Mouse (Mus musculus) fat pad, adult 2 months (tissue): ENCODE data around the gene Foxj3.
"Not testable (repeated sequence)": the region's sequence is repeated elsewhere in the genome, so short reads cannot be mapped to it uniquely, and the experiment has no call there.

Experiments
- DNase-seq: peaks from one replicate; pipeline ENCODE4 v3.0.0-alpha.2; 2011; ENCODE audit warnings: low read depth, low spot score; ENCODE audit errors: extremely low read depth

Gene Foxj3

GRCm38 (mm10) chr4:119536615-119537014, at the start of gene Foxj3:
Gene Foxj3, plus strand, starts transcription at chr4:119537004.
- DNase-seq, result not testable (repeated sequence)

DNA sequence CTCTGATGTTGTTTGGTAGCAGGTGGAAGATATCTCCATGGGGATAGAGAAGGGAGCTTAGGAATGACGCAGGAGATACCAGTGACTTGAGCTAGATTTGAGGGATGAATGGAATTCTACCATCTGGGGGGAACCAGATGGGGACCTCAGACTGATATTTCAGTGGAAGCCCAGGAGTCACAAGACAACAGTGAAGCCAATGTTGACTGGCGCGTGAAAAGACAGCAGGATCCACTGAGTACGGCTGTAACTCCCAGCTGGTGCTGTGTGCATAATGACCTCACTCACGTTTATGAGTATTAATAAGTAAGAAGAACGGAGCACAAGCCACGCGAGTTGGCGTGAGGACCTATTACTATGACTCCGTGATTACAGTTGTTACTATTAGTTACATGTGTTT, 47.1 kb upstream of the Foxj3 start:
- DNase-seq, result no peak

DNA sequence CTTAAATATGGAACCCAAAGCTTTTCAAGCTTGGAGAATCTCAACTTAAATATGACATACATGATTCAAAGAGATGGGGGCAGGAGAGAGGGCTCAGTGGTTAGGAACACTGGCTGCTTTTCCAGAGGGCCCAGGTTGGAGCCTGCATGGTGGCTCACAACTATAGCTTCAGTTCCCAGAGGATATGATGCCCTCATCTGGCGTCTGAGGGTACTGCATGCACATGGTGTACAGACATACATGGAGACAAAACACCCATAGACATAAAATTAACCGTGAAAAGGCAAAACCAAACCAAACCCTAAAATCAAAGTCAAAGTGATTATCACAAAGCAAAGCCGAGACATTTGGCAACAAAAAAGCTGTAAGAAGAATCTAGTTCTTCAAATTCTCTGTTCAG, 46.0 kb upstream of the Foxj3 start:
- DNase-seq, result no peak

- DNase-seq, result no peak
Observed at GRCm38 (mm10) chr4:119492291-119492932, 44.4 kb upstream of the Foxj3 start, which contains the start of gene Rimkla. Gene Rimkla, minus strand, starts transcription at chr4:119492628.

GRCm38 (mm10) chr4:119492933-119493327, 43.9 kb upstream of the Foxj3 start:
- DNase-seq, result no peak

GRCm38 (mm10) chr4:119498319-119498848, 38.4 kb upstream of the Foxj3 start:
- no peak for DNase-seq

DNA sequence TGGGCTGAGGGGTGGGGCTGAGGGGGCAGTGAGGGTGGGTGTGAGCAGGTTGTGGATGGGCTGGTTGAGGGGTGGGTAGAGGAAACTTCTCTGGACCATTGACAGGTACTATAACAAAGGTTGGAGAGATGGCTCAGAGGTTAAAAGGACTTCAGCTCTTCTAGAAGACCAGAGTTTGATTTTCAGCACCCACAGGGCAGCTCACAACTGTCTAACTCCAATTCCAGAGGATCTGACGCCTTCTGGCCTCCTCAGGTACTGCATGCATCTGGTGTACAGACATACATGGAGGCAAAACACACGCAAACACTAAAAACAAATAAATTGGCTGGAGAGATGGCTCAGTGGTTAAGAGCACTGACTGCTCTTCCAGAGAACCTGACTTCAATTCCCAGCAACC, 25.2 kb upstream of the Foxj3 start:
- no peak for DNase-seq

- DNase-seq, result no peak
Observed at GRCm38 (mm10) chr4:119512731-119513141, 24.1 kb upstream of the Foxj3 start.

DNA sequence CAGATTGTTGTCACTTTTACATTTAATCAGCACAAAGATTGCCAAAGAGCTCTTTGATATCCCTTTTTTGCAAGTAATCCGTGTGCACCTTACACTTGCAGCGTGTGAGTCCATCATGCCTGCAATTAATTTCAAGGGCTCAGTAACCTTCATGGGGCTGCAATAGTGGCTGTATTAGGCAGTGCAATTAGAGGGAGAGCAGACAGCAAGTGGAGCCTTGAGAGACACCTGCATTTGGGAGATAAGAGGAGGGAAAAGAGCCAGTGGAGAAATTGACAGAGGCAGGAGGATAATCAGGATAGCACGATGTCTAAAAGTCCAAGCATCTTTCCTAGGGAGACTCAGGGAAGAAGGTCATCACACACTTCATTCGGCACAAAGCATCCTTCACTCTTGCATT, 13.2 kb upstream of the Foxj3 start:
- no peak for DNase-seq

- no peak for DNase-seq
Observed at GRCm38 (mm10) chr4:119524010-119524409, 12.8 kb upstream of the Foxj3 start.

DNA sequence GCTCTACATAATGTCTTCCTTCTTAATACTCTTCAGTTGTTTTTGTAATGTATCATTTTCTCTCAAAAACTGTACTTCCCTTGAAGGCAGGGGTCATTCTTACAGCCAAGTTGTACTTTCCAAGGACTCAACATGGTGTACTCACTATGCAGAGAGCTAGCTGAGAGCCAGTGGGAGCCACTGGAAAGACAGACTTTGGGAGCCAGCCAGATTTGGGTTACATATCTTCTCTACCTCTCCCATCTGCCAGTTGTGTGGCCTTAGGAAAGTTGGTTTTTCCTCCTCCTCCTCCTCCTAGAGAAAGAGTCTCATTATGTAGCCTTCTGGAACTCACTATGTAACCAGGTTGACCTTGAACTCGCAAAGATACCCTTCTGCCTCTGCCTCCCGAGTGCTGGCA, 12.3 kb upstream of the Foxj3 start:
- no peak for DNase-seq

GRCm38 (mm10) chr4:119526329-119526845, 10.4 kb upstream of the Foxj3 start:
- no peak for DNase-seq

- no peak for DNase-seq
Observed at GRCm38 (mm10) chr4:119531813-119532212, 5.0 kb upstream of the Foxj3 start.

DNA sequence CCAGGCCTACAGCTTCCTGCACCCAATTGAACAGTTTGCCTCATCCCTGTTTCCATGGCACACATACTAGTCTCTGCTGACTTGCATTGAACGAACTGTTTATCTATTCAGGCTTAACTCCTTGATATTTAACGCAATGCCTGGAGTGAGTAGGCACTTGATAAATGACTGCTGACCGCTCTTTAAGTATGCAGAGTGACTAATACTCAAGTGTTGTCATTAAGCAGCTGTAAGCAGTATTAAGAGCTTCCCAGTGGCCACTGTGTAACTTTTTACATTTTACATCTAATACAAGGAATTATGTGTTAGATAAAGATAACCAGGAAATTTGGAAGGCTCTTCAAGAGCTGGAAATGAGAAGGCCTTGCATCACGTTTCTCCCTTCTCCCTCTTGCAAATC, 1.7 kb upstream of the Foxj3 start:
- DNase-seq, result no peak

DNA sequence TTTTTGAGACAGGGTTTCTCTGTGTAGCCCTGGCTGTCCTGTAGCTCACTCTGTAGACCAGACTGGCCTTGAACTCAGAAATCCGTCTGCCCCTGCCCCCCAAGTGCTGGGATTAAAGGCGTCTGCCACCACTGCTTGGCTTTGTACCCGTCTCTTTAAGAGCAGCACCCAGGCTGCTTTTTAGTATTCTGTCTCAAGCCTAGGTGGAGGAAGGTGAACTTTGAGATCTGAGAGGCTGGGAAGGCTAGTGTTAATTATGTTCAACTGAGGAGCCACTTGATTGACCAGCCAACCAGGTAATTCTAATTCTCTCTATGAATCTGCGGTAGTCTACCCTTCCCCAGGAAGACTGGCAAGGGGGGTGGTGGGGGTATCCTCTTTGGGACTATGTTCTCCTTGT, 632 bp downstream of the Foxj3 start:
- DNase-seq, result no peak

- DNase-seq, result peak; percentile 36
Observed at GRCm38 (mm10) chr4:119539031-119539824, 2.4 kb downstream of the Foxj3 start, which contains the start of gene Frg2f1. Gene Frg2f1, minus strand, starts transcription at chr4:119539529.

- DNase-seq, result no peak
Observed at GRCm38 (mm10) chr4:119539836-119540532, 3.2 kb downstream of the Foxj3 start.

GRCm38 (mm10) chr4:119540533-119540890, 3.7 kb downstream of the Foxj3 start:
- DNase-seq, result no peak

DNA sequence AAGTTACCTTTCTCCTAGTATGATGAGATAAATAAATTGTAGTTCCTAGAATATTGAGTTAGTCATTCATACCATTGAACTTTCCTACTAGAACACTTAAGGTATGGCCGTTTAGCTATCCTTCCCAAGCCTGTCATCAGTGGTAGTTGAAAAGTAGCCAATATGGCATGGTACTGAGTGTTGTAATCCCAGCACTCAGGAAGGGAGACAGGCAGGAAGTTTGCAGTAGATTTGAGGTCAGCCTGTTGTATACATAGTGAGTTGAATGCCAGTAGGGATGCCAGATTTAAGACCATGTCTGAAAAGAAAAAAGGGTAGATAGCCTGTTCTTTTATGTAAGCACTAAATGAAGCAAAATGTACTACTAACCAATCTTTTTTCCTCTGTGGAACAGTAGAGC, 14.1 kb downstream of the Foxj3 start:
- no peak for DNase-seq

DNA sequence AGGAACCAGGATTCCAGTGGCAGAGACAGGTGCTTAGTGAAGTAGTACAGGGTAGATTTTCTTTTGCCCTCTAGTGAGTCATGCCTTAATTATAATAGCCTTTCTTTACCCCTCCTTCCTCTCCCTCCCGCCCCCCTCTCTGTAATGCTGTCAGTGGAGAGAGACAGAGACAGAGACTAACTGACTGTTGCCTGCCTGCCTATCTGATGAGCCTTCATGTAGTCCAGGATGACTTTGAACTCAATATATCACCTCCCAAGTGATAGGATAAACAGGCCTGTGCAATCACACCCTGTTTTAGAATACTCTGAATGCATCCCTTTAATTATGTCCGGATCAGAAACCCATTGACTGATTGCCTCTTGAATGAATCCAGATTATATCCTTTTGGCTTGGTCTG, 18.7 kb downstream of the Foxj3 start:
- no peak for DNase-seq

DNA sequence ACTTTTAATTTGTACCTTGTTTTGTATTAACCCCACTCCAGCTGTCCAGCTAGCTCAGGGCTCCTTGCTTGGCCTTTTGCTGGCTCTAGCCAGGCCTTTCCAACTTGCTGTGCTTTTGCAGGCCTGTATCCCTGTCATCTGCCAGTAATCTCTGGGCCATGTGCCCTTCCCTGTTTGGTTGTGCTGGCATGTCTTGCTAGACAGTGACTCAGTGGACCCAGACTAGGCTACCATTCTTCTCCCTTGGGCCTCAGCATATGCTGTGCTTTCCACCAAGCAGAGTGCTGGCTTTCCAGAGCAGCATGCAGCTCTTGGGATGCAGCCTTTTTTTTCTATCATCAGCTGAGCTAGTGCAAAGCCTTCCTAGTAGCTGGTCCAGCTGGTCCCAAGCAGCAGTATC, 26.3 kb downstream of the Foxj3 start:
- DNase-seq, result no peak
